Mouse (Mus musculus) midbrain, embryonic 13.5 days (tissue): ENCODE results near the gene Smbd1. TPM values are rescaled to one million over a fixed set of nuclear protein-coding genes. Genes with fewer than 3 reads are reported as not detected.

Experiments
- ATAC-seq: fragments of 200-750 bp; cut with Nextera tagmentation; 2 replicates; pipeline ENCODE4 v1.8.0; 2017; ENCODE audit warnings: mild to moderate bottlenecking, moderate TSS enrichment, moderate library complexity
- H3K27ac ChIP-seq: fragments of 300-500 bp; sonication (generic); 2 replicates; pipeline ENCODE4 v1.5.1; 2015; ENCODE audit warnings: inconsistent platforms, mild to moderate bottlenecking, moderate library complexity
- H3K27me3 ChIP-seq: fragments of 300-500 bp; sonication (generic); 2 replicates; pipeline ENCODE4 v1.6.1; 2015; ENCODE audit warnings: mild to moderate bottlenecking, inconsistent platforms
- H3K36me3 ChIP-seq: fragments of 300-500 bp; sonication (generic); 2 replicates; pipeline ENCODE4 v1.6.1; 2015; ENCODE audit warnings: mild to moderate bottlenecking, inconsistent platforms
- H3K4me1 ChIP-seq: fragments of 300-500 bp; sonication (generic); replicated peaks from 2 replicates; pipeline ENCODE4 v1.6.1; 2015; ENCODE audit warnings: inconsistent platforms
- H3K4me2 ChIP-seq: fragments of 300-500 bp; sonication (generic); replicated peaks from 2 replicates; pipeline ENCODE4 v1.6.1; 2015; ENCODE audit warnings: moderate library complexity, mild to moderate bottlenecking, inconsistent platforms
- H3K4me3 ChIP-seq: fragments of 300-500 bp; sonication (generic); replicated peaks from 2 replicates; pipeline ENCODE4 v1.5.1; 2015; ENCODE audit warnings: mild to moderate bottlenecking, inconsistent platforms
- H3K9ac ChIP-seq: fragments of 300-500 bp; sonication (generic); replicated peaks from 2 replicates; pipeline ENCODE4 v1.6.1; 2015; ENCODE audit warnings: mild to moderate bottlenecking, inconsistent platforms
- H3K9me3 ChIP-seq: fragments of 300-500 bp; sonication (generic); 2 replicates; pipeline ENCODE4 v1.6.1; 2016; ENCODE audit warnings: mild to moderate bottlenecking, inconsistent platforms
- WGBS: fragments of 180-500 bp; shearing (Covaris S2); methylation state at CpG from one replicate; pipeline ENCODE4 v1.1.7; 2015; 5-methylcytosine and 5-hydroxymethylcytosine counted together
- polyA plus RNA-seq: library from polyadenylated mRNA; unstranded; fragments of >200 nt; fragmentation: Nextera tagmentation; extraction: Ambion mirVana; gene quantifications from 2 replicates; pipeline ENCODE4 v1.2.1, GENCODE M21; 2015

Gene Smbd1
- polyA plus RNA-seq, 1 experiment from 2014 or later, result not detected

DNA sequence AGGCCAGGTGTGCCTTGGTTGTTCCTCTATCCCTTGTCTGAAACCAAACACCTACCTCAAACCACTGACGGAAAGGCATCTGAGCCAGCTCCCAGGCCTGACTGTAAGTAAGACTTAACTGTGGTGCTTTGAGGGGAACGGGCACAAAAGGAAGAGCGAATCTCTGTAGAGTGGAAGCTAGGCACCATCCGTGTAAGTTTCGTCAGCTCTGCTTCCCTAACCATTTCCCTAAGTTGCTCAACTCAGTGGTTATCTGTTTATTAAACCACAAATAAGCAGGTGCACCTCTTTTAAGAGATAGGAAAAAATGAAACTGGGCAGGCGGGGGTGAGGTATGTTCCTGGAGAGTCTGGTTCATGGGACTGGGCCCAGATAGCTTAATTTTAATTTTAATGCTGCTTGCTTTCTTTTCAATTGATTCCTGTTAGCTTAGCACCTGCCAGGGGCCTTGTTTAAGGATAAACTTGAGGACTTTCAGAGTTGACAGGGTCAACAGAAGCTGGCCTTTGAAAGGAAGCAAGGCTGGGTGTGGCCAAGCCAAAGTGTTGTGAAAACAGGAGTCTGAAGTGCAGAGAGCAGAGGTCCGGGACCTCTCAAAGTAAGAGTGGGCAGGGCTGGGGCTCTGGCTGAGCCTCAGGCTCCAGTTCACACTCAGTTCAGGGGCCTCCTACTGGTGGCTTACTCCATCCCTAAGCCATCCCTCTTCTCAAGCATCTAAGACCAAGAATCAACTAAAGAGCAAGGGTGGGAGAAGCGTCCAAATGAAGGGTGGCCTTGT, 2.7 kb downstream of the Smbd1 start:
- no peak overlapping the region for H3K4me2 ChIP-seq
- H3K9ac ChIP-seq, result no peak overlapping the region
- H3K4me3 ChIP-seq, result no peak overlapping the region
- no peaks in the 10 kb centered on the region for H3K27me3 ChIP-seq
- H3K4me1 ChIP-seq, result peaks cover 11% of the 10 kb centered on the region
- no peak for ATAC-seq
- WGBS, result 55% methylated on average over 8 of the region's 8 CpGs
- H3K27ac ChIP-seq, result no peak overlapping the region
- H3K36me3 ChIP-seq, result no peaks in the 10 kb centered on the region
- H3K9me3 ChIP-seq, result no peaks in the 10 kb centered on the region

DNA sequence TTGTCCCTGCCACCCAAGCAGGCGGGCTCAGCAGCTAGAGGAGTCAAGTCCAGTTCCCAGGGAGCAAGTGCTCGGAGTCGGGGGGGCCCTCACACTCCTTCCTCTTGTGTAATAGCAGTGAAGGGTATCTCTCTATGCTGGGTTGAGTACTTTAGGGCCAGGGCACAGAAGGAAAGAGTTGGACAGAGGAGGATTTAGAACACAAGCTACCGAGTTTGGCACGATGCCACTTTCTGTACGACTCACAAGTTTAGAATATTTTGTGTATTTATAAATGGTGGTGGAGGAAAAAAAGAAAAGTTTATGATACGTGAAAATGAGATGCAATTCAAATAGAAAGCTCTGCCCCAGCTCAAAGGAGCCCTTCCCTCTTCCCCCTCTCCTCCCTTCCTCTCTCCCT, 5.1 kb downstream of the Smbd1 start:
- no peaks in the 10 kb centered on the region for H3K9me3 ChIP-seq
- H3K36me3 ChIP-seq, result no peaks in the 10 kb centered on the region
- H3K4me3 ChIP-seq, result no peak overlapping the region
- H3K9ac ChIP-seq, result no peak overlapping the region
- H3K27me3 ChIP-seq, result no peaks in the 10 kb centered on the region
- H3K4me2 ChIP-seq, result no peak overlapping the region
- no peak overlapping the region for H3K27ac ChIP-seq
- peaks cover 11% of the 10 kb centered on the region for H3K4me1 ChIP-seq
- ATAC-seq, result no peak
- 86% methylated on average over 7 of the region's 7 CpGs for WGBS

DNA sequence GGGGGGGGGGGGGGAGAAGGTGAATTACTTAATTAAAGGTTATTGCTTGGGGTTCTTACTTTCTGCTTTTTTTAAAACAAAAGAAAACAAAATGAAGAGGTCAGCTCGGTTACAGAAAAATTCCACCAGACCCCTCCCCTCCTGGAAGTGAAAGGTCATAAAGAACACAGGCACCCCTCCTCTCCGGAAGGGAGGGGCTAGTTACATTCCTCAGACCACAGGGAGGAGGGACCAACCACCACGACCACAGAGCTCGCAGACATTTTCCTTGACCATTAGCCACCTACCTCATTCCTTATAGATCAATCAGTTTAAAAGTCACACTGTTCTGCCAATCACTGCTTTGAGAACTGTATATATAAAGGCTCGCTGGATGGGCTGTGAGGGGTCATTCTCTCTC, 6.4 kb downstream of the Smbd1 start:
- WGBS, result 65% methylated on average over 5 of the region's 5 CpGs
- H3K4me2 ChIP-seq, result no peak overlapping the region
- no peaks in the 10 kb centered on the region for H3K36me3 ChIP-seq
- H3K4me1 ChIP-seq, result peaks cover 11% of the 10 kb centered on the region
- no peak overlapping the region for H3K9ac ChIP-seq
- H3K27me3 ChIP-seq, result no peaks in the 10 kb centered on the region
- H3K9me3 ChIP-seq, result no peaks in the 10 kb centered on the region
- ATAC-seq, result no peak
- H3K27ac ChIP-seq, result no peak overlapping the region
- H3K4me3 ChIP-seq, result no peak overlapping the region

DNA sequence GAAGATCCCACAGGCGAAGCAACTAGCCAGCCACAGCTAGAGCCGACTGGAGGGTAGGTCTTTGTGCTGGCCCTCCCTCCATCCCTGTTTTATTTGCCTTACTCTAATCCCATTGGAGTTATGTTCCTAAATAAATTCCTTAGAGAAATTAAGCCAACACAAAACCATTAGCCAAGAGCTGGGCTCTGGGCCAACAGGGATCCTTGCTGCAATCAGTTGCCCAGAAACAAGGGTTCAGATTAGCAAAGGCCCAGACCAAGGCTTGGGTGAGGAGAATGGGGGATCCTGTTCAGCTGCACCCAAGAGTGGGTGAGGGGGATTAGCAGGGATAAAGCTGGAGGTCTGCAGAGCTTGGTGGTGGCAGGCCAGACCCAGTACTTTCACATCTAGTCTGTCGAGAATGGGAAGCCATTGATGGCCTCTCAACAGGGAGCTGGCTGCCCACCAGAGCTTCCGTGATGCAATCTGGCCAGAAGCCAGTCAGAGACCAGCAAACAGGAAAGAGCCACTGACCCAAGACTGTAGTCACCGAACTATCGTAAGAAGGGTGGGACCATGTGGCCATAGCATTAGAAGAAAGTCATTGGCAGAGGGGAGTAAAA, 6.9 kb downstream of the Smbd1 start:
- no peak overlapping the region for H3K9ac ChIP-seq
- H3K9me3 ChIP-seq, result no peaks in the 10 kb centered on the region
- 0 out of 2 replicates have a peak overlapping the region, but pooled peaks have one; percentile 14 for H3K27ac ChIP-seq
- no peaks in the 10 kb centered on the region for H3K36me3 ChIP-seq
- peak; percentile 91 for ATAC-seq
- H3K4me2 ChIP-seq, result no peak overlapping the region
- peaks cover 11% of the 10 kb centered on the region for H3K4me1 ChIP-seq
- H3K4me3 ChIP-seq, result no peak overlapping the region
- H3K27me3 ChIP-seq, result no peaks in the 10 kb centered on the region
- WGBS, result 48% methylated on average over 6 of the region's 6 CpGs

DNA sequence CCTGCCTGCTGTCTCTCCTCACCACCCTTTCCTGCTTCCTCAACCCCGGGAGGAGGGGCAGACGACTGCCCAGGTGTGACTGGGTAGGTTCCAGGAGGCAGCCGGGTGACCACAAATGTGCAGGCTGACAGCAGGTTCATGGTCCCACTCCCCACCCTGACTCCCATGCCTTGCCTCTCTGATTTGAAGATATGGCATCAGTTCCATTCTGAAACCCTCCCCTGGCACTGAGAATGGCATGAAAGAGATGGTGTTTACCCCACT, 12.9 kb downstream of the Smbd1 start, which contains the start of gene Muc20:
Muc20 (minus strand) TSS at position 10 of the 264 bp plus-strand sequence.
- Histone ChIP-seq H3K9me3 (no peaks in the 10 kb centered on the region), H3K27me3 (no peaks in the 10 kb centered on the region), H3K27ac (no peak within 1 kb of the TSS), H3K4me3 (no peak within 1 kb of the TSS), H3K9ac (no peak within 1 kb of the TSS), H3K36me3 (no peaks in the 10 kb centered on the region), H3K4me2 (no peak within 1 kb of the TSS), H3K4me1 (no peaks in the 10 kb centered on the region)
- 88% methylated on average over 3 of the region's 3 CpGs for WGBS
- no peak for ATAC-seq

DNA sequence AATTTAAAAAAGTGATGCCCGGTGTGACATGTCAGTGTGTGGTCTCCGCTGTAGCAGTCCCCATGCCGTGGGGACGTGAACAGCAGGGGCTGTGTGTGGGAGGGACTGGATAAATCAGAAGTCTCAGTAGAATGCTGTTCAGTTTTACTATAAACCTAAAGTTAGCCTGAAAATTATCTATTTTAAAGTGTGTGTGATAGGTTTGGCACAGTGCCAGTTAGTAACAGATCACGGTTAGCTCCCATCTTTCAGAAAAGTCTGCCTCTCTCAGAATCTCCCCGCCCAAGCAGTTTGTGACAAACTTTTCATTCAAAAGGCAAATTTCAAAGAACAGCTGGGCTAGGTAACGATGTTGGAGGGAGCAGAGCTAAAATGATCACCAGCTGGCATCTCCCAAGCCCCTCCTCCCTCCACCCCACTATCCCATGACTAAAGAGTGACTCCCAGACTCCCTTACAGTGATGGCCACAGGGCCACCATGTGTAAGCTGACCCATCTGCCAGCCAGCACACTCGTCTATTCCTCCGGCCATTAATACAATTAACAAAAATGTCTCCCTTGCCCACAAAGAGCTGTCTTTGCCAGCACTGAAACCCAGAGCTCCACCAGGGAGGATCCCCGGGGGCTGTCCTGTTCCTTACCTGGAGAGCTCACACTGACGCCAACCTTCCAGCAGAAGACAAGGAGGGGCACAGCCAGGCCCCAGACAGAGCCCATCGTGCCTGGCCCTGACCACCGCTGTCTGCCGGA, 13.4 kb downstream of the Smbd1 start:
- Histone ChIP-seq H3K4me1 (no peaks in the 10 kb centered on the region), H3K4me3 (no peak overlapping the region), H3K36me3 (no peaks in the 10 kb centered on the region), H3K9me3 (no peaks in the 10 kb centered on the region), H3K27ac (no peak overlapping the region), H3K4me2 (no peak overlapping the region), H3K9ac (no peak overlapping the region), H3K27me3 (no peaks in the 10 kb centered on the region)
- WGBS, result 80% methylated on average over 14 of the region's 14 CpGs
- no peak for ATAC-seq

DNA sequence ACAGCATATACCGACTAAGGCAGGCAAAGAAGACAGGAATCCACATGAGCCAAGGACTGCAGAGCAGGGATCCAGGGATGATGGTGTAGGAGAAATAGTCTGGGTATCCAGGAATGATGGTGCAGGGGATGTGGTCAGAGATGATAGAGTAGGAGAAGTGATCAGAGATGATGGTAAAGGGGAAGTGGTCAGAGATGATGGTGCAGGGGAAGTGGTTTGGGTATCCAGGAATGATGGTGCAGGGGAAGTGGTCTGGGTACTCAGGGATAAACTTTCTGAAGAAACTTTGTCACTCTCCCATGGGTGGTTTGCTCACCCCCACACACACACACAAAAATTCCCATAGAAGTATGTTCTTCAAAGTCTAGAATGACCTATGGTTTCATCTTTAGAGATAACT, 15.1 kb downstream of the Smbd1 start:
- WGBS, result 96% methylated on average over 1 of the region's 1 CpGs
- H3K36me3 ChIP-seq, result no peaks in the 10 kb centered on the region
- ATAC-seq, result no peak
- H3K4me2 ChIP-seq, result no peak overlapping the region
- H3K9ac ChIP-seq, result no peak overlapping the region
- no peak overlapping the region for H3K27ac ChIP-seq
- H3K9me3 ChIP-seq, result no peaks in the 10 kb centered on the region
- no peak overlapping the region for H3K4me3 ChIP-seq
- H3K27me3 ChIP-seq, result no peaks in the 10 kb centered on the region
- H3K4me1 ChIP-seq, result no peaks in the 10 kb centered on the region

DNA sequence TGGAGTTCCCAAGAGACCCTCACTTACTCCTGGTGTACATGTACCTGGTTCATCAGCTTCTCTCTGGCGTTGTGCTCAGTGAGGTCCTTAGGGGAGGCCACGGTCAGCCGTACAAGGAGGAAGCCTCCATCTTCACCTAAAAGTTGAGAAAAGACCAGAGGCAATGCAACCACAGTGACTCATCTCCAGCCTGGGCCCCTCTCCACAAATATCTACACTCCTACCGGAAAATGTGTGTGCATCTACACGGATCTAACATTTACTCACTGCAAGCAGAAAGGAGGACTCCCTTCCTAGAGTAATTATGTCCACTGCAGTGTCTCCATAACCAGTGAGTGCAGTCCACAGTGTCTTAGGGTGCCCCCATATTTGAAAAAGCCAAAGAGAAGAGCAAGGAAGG, 20.2 kb downstream of the Smbd1 start:
- Histone ChIP-seq H3K9ac (no peak overlapping the region), H3K9me3 (no peaks in the 10 kb centered on the region), H3K27me3 (no peaks in the 10 kb centered on the region), H3K36me3 (no peaks in the 10 kb centered on the region), H3K4me2 (no peak overlapping the region), H3K4me1 (no peaks in the 10 kb centered on the region), H3K27ac (no peak overlapping the region), H3K4me3 (no peak overlapping the region)
- ATAC-seq, result no peak
- 91% methylated on average over 5 of the region's 5 CpGs for WGBS

DNA sequence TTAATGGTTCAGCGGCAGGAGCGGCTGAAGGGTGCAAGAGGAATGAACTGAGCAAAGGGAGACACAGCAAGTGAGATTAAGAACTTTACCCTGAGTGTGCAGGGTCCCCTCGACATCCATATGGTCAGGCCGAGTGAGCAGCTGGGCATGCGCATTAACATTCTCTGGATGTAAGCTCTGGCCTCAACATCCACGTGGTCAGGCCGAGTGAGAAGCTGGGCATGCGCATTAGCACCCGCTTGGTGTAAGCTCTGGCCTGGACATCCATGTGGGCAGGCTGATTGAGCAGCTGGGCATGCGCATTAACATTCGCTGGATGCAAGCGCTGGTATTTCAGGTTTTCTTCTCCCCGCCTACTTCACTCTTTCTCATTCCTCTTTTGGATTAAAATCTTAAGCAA, 25.4 kb downstream of the Smbd1 start:
- WGBS, result 58% methylated on average over 13 of the region's 13 CpGs
- peak; percentile 60 for ATAC-seq
- no peak overlapping the region for H3K9ac ChIP-seq

DNA sequence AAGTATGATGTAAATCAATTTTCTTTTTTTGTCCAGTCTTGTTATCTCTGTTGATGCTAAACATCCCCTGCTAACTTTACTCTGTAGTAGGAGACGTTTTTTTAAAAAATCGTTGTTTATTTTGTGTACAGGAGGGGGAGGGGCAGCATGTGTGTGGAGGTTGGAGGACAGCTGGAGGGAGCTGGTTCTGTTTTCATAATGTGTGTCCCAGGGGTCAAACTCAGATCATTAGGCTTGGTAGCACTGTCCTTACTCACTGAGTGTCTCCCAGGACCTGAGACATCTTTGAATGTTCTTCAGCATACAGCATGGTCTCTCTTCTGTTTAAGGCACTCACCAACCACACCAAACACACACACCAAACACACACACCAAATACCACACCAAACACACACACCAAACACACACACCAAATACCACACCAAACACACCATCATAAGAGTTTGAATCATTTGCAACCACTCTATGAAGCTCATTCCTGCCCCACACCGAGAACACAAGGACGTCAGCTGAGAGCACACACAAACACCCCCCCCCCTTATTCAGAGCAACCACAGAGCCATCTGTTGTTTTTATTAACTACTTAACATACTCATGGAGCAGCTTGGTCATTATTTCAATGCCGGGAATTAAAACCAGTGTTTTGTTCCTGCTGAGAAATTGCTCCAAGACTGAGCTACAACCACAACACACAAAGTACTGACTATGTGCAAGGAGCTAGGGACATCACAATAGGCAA, 26.8 kb downstream of the Smbd1 start:
- no peak for ATAC-seq
- H3K36me3 ChIP-seq, result no peaks in the 10 kb centered on the region
- no peak overlapping the region for H3K4me3 ChIP-seq

More for the DNA sequence above, 25.4 kb downstream of the Smbd1 start:
- Histone ChIP-seq H3K9me3 (no peaks in the 10 kb centered on the region), H3K27ac (no peak overlapping the region), H3K4me3 (no peak overlapping the region), H3K27me3 (no peaks in the 10 kb centered on the region), H3K36me3 (no peaks in the 10 kb centered on the region), H3K4me2 (no peak overlapping the region), H3K4me1 (0 out of 2 replicates have a peak, but pooled peaks cover 5% of the 10 kb centered on the region)

DNA sequence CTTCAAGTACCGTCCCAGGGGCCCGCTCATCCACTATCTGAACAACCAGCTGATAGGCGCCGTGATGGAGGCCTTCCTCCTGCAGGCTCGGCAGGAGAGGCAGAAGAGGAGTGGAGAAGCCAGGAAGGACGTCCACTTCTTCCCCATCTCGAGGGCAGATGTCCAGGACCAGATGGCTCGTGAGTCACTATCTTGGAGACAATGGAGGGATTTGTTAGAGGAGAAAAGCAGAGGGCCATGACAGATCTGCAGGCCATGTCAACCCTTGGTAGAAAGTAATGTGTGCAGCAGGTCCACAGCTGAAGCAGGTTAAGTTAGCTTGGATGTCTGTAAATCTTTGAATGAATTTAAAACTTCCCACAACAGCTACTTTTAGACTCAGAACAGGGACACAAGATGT, 31.3 kb downstream of the Smbd1 start:
- H3K4me1 ChIP-seq, result peaks cover 16% of the 10 kb centered on the region; the same call in 1 of the 2 replicates
- no peaks in the 10 kb centered on the region for H3K9me3 ChIP-seq
- no peaks in the 10 kb centered on the region; the same call in 1 of the 2 replicates for H3K27me3 ChIP-seq
- no peak for ATAC-seq
- H3K36me3 ChIP-seq, result no peaks in the 10 kb centered on the region
- H3K4me3 ChIP-seq, result no peak overlapping the region
- H3K27ac ChIP-seq, result no peak overlapping the region
- no peak overlapping the region for H3K9ac ChIP-seq
- H3K4me2 ChIP-seq, result no peak overlapping the region
- 58% methylated on average over 8 of the region's 8 CpGs for WGBS

More for the DNA sequence above, 26.8 kb downstream of the Smbd1 start:
- no peak overlapping the region for H3K27ac ChIP-seq
- H3K4me1 ChIP-seq, result peaks cover 13% of the 10 kb centered on the region; the same call in 1 of the 2 replicates
- H3K27me3 ChIP-seq, result no peaks in the 10 kb centered on the region
- no peak overlapping the region for H3K9ac ChIP-seq
- no peak overlapping the region for H3K4me2 ChIP-seq
- WGBS, result 56% methylated on average over 5 of the region's 5 CpGs
- no peaks in the 10 kb centered on the region for H3K9me3 ChIP-seq

DNA sequence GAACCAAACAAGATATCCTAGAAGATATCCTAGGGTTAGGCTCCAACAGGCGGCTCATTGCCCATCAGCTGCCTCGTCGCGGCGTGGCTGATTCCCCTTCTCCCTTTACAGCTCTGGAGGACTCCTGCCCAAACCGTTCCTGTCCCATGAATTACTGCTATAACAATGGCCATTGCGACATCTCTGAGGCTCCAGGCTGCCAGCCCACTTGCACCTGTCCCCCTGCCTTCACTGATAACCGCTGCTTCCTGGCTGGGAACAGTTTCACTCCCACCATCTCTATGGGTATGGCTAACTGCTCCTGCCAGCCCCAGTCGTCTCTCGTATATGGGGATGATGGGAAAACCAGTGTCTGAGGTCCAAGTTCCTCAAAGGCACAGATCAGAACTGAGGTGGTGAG, 33.6 kb downstream of the Smbd1 start:
- H3K9ac ChIP-seq, result no peak overlapping the region
- no peak for ATAC-seq
- peaks cover 10% of the 10 kb centered on the region; the same call in 1 of the 2 replicates for H3K4me1 ChIP-seq
- no peak overlapping the region for H3K4me2 ChIP-seq
- 86% methylated on average over 10 of the region's 10 CpGs for WGBS
- H3K36me3 ChIP-seq, result no peaks in the 10 kb centered on the region
- no peaks in the 10 kb centered on the region for H3K9me3 ChIP-seq
- no peak overlapping the region for H3K27ac ChIP-seq
- H3K4me3 ChIP-seq, result no peak overlapping the region
- no peaks in the 10 kb centered on the region; the same call in 1 of the 2 replicates for H3K27me3 ChIP-seq
